Mouse (Mus musculus): ENCODE data around the gene Osmr.

Gene Osmr

DNA sequence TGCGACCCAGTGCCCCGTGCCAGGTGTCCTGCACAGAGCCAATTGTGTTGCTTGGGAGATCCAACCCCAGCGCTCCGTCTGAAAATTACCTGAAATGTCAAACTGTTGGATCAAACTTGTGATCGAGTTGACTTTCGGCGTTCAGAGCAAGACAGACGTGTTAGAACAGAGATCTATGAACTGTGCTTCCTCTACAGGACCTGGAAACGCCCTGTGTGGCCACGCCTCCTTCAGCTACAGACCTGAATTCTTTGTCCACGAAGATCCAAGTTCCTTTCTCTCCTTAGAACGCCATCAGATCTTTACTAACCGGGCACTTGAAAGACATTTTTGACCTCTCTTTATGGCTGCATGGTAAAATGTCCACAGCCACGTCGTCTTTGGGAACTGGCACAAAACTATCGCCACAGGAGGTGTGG is at the start of gene Osmr:
Gene Osmr, minus strand, starts transcription at position 369 of the 419 bp plus-strand sequence.
- DNase-seq = no peak

DNA sequence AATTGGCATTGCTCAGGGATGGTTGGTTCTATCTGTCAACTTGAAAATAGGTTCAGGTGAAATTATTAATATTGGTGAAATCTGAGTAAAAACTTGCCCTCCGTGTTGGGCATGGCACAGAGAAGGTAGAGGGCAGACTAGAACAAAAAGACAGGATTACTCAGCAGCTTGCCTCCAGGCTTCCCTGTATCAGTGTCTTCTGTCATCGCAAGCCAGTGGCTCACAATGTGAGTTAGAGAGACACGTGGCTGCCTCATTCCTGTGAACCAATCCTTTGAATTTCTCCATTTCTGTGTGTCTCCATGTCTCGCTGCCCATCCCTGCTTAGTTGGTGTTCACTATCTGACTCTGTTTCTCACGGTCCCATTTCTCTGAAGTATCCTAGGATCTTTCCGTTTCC is 44.6 kb upstream of the Osmr start:
- DNase-seq = no peak

DNA sequence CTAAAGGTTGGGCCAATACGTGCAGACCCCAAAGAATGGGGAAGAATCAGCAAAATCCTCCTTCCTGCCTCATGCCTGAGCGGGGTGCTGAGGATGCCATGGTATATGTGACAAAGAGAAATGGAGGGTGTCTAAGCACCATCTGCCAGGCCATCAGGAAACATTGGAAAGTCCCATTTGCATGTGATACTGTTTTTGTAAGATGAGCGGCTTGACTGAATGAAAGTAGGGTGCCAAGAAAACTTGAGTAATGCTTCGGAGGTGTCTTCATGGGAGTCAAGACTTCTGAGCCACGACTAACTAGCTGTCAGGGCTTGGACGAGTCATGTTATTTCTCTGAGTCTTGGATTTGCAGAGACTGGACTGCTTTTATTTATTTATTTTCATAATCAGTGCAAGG is 39.4 kb upstream of the Osmr start:
- DNase-seq = no peak

DNA sequence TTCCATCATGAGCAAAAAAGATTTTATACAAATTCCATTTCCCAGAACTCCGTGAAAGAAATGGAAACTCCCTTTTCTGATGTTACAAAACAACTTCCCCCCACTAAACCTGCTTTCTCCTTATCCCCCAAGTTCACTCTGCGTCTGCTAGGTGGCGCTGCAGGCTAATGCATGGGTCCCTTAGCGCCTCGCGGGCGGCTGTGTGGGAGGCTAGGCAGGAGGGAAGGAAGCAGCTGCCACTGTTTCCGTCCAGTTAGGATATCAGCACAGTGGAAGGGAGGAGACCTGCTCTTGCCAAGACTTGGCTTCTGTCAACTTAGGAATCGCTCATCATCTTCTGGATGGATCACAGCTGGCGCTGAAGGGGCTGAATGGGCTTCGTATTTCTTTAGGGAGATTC is 34.9 kb upstream of the Osmr start:
- DNase-seq = peak; percentile 66

DNA sequence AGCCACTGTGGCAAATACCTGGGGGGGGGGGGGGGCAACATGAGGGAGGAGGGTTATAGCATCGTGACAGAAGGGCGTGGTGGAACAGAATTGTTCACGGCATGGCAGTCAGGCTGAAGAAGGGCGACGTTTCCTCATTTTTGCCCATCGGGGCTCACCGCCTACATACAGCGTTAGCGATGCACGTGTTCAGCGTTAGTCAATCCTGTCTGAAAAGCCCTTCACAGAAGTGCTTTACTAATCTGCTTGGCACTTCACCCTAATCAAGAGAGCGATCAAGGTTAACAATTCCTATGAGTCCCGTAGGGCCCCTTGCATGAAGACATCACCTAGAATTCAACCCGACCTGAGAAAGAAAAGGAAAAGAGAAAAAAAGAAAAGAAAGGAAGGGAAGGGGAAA is 34.3 kb upstream of the Osmr start:
- no peak for DNase-seq

DNA sequence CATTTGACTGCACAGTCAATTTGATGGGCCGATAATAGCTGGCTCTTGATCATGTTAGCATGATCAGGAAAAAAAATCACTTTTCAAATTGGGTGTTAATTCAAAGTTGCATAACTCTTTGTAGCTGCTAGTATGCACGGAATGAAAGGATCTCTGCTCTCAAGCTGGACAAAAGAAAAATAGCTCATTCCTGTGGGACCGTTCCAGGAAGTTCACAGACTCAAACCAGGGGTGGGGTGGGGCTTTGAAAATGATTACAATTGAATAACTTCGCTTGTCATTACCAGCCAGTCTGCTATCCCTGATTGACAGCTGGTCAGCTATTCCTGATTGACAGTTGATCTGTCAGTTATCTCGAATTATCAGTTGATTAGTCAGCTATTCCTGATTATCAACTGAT is 33.8 kb upstream of the Osmr start:
- DNase-seq = no peak

DNA sequence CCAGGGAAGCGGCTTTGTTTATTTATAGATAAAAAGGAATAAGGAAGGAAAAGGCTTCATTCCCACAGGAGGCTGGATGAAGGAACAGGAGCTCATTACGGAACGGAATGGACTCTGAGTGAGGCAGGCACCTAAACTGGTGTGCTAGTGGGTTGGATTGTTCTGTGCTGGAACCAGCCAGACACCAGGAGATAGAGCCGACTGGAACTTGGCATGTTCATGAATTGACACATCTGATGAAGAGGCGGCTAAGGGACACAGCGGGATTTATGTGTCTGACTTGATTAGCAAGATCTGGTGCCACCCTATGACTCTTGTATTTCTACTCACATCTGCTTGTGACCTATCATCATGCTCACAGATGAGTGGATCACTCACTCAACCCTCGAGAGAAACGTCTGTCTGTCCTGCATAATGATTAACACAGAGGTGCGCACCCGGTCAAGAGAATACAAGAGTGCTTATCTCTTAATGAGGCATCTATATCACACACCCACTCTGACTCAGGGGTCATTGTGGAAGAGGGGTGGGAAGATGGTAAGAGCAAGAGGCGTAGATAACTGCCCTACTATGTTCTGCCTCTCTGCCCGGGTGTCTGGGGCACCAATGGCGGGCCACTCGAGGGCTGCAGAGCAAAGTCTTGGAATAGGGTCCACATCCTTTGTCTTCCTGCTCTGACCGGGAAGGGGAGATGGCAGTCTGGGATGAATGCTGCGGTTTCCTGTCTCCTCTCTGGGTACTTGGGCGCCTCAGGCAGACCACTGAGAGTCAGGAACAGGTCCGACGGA is 31.7 kb upstream of the Osmr start:
- no peak for DNase-seq

DNA sequence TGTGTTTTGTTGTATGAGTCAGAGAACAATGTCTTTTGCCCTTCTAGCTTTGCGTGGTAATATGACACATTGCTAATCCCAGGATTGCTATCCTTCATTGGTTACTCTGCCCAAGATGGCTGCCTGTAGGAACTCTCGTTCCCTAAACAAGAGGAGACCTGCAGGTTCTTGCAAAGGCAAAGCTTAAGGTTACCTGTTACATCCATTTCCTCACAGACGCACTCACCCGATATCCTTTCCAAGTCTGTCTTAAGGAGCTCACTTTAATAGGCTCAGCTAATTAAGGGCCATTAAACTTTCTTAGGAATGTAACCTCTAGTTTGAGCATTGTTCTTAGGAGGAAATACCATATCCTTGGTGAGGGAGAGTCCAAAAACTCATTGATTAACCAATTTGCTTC is 31.0 kb upstream of the Osmr start:
- DNase-seq = no peak

DNA sequence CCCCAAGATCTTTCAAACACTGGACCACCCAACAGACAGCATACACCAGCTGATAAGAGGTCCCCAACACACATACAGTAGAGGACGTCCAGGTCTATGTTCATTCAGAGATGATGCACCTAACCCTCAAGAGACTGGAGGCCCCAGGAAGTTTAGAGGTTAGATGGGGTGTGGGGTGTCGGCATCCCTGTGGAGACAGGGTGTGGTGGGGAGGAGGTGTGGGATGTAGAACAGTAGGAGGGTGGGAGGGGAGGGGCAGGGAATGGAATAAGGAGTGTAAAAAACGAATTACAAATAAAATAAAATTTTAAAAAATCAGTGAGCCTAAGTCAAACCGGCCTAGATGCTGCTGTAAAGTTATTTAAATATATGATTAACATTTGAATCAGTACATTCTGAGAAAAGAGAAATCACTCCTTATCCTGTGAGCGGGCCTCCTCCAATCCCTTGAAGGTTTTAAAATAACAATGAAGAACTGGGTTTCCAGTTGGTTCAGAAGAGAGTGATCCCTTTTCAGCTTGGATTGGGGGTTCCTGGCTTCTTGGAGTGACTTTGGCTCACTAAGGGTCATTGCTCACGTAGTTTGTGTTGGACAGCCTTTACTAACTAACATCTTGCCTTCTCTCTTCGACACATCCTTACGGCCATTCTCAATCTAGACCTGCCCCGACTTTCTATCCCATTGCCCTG is 28.7 kb upstream of the Osmr start:
- no peak for DNase-seq

DNA sequence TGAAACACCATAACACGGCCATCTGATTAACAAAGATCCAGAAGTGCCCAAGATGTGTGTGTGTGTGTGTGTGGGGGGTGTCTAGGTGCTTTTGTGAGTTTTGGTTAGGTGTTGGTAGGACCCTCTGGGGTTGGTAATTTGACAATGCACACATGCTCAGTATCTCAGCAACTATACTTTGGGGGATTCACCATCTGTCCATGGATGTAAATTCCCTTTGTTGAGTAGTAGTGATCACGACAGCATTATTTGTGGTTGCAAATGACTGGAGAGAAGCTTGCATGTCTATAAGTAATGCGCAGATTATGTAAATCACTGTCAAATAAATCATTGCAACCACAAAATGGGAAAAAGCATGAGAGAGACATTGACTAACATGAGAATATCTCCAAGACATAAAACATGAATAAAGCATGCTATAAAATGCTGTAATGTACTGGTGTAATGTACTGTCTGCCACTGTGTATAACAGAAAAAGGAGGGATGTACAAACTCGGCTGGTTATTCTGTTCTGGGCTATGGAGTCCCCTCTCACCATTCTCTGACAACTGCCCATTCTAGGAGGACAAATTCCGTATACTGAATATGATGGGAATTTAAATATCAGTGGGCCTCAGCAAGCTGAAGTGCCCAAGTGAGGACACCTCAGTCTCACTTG is 27.3 kb upstream of the Osmr start:
- no peak for DNase-seq

DNA sequence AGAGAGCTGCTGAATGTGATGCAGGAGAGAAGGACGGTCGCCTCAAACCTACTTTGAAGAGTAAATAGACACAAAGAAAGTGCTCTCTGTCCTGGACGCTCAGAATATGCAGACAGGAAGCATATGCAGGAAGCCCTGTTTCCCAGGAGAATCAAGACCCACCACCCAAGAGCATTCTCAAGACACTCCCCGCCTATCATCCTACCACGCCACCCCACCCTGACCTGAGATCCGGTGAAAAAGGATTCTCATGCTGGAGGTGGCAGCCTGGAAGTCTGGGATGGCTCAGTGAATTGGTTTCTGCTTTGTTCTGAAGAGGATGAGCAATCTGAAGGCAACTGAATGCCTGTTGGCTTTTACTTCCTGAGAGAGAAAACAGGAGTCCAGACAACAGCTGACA is 26.5 kb upstream of the Osmr start:
- DNase-seq = no peak

DNA sequence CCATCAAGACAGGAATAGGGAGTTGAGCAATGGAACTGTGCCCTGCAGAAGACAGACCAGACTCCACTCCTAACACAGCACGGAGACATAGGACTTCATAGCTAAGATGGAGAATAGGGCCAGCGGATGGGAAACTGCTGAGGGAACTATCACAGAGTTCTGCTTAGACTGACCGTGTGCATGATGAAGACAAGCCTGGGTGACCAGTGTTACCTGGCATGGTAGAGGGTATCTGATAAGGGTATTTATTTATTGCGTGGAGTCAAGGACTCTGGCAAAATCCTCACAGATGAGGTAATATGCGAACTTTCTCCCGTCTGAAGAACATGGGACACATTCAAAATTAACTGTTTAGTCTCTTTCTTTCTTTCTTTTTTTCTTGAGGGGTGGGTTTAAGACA is 9.5 kb upstream of the Osmr start:
- DNase-seq = no peak

DNA sequence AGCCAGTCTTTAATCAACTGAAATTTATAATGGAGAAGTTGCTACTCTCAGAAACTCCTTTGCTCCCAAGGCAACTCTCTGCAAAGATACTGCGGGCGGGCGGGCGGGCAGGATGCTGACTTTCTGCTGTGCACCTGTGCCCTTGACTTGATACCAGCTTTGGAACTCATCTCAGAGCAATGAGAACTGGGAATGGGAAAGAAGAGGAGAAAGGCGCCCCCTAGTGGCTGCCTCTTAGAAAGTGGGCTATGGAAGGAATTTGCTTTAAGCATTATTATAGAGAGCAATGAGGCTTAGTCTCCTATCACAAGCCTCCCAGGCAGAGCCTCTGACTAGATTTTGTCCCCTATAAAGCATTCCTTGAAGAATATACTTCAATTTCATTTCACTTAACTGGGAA is 9.0 kb upstream of the Osmr start:
- DNase-seq = peak; percentile 12

DNA sequence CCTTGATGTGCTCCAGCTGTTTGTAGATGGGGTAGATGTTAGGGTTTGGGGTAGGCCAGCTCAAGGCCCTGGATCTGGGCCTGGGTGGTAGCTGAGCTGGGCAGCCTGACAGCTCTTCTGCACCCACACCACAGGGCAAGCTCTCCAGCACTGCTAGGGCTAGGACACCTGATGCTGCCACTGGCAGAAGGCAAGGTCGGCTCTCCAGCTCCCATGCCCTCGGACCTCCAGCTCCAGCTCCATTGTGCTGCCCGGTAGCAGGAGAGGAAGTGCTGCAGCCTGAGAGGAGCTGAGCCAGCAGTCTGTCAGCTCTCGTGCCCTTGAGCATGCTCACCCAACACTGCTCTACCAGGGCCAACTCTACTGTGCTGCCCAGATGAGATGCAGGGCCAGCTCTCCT is 8.3 kb upstream of the Osmr start:
- DNase-seq = no peak

DNA sequence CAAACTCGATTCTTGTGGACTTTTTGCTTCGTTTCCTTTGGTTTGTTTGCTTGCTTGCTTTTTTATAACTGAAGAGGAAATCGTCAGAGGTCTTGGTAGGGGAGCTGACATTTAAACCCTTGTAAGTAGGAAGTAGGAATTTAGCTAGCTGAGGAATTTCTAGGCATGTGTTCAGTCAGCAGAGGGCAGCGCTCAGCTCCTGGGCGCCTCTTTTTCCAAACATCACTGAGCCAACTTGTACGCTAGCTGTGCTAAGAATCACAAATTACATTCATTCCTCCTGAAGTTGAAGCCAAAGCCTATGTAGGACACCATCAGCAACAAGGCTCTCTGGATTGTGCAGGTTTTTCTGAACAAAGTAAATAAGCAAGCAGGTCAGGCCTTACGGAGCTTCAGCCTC is 7.4 kb upstream of the Osmr start:
- no peak for DNase-seq

DNA sequence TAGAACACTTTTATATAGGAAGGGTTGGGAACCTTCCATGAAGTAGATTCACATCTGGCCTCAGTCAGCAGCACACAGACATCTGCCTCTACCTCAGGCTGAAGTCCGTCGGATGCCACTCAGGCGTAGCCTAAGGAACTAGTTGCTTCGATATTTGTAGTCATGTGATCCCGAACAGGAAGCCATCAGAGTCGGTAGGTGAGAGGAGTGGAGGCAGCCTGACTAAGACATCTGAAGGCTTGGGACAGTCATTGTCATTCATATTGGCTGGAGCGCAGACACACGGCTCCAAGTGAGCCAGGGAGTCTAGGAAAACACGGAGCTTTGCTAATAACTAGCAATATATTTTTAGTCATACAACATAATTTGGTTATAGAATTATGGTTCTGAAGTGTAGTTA is 6.4 kb upstream of the Osmr start:
- DNase-seq = no peak

DNA sequence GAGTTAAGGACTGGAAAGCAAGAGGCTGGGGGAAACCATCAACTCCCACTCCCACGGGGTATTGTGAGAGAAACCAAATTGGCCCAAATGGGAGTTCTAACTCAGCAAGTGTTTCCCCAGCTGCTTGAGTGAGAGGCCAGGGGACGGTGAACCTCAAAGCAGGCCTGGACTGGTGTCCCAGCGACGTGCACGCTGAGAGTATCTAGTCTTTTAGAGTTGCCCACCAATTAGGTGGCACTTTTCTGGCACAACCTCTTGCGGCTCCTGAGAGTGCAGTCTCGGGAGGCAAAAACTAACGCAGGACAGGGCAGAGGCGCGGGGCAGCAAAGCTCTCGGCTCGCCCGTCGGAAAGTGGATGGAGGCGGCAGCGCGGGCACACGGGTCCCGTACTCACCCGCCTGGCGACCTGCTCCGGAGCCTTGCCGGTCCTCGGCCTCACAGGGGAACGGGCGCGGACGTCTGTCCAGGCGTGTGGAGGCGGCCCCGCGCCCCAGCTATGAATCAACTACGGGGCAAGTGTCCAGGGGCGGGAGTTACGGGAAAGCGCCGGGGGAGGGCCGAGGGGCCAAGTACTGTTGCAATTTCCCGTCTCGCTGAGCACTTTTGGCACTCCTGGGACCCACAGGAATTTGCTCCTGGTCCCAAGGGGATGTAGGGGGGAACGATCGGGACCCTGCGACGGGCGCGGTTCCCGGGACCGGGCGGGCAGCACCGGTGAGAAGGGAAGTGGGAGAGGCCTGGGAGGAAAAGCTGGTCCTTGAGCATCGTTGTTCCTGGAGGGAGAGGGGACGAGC is 765 bp downstream of the Osmr start:
- DNase-seq = no peak

DNA sequence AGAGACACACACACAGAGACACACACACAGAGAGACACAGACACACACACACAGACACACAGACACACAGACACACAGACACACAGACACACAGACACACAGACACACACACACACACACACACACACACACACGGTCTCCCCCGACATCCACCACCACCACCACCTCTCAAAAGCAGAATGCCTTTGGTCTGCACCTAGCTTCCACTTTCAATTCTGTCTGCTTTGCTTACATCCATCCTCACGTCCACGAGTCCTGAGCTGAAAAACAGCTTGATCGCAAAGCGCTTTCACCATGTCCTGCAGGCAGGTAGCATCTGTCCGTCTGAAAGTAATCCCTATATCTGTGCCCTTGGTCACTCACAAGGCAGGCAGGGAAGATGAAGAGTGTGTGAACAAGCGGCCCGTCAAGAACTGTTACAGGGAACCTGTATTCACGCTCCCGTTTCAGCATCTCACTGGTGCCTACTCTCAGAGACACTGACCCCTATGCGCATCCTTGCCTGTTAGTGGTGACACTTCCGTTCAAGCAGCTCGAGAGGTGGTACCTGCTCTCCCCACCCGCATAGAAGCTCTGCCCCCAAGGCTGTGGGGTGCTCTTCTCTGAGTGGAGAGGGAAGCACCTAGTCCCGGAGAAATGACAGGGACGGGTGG is 1.5 kb downstream of the Osmr start:
- no peak for DNase-seq

DNA sequence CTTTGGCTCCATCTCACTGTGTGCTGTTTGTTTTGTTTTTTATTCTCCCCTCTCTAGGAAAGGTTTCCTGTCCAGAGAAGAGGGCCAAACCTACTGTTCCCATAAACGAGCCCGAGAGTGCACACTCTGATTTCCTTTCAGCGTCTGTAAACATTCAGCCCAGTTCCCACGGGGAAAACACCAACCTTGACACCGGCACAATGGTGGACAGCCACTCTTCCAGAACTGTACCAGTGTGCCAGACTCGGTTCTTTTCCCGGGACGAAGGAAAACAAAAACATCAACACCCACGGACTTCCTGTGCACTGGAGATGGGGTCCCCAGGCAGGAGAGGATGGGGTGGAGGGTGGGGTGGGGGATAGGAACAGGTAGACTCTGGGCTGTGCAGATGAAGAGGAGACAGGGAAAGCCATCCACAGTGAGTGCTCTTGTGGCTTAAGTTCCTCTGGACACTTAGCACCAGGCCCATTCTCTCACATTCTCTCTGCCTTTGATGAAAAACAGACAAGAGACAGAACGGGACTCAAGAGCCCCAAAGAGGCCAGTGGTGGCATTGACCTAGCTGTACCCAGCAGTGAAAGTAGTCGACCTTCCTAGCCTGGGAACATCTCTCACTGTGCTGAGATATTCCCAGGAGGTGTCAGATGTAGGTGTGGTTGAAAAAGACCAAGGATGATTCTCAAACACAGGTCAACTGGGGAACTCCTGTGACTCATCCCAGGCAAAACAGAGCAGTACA is 3.0 kb downstream of the Osmr start:
- no peak for DNase-seq

DNA sequence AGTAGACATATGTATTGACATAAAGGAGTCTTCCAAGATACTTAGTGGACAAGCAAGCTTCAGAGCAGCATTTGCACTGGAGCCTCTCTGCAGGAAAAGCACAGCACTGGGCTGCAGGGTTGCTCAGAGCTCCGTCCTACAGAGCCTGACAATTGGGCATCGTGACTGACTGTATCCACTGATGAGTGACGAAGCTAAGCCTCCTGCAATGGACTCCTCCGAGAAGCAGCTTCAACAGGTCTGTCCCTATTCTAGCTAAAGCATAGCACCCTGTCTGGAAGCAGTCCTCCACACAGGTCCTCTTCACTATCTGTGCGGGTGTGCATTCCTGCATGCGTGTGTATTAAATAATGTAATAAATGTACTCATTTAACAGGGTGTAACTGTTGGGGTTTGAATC is 7.9 kb downstream of the Osmr start:
- DNase-seq = no peak

DNA sequence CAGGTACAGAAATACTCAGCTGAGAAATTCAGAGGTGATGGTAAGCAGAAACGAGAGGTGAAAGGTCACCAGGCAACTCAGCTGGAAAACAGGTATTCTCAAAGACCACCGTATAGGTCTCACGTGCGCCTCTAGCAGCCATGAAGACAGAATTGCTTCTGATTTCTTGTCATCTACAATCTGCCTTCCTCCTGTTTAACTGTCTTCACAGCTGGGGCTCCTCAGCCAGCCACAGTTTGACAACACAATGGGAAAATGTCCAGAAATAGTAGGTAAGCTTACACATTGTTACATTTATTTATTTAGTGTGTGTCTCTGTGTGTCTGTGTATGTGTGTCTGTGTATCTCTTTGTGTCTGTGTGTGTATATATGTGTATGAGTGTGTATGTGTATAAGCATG is 12.6 kb downstream of the Osmr start:
- no peak for DNase-seq

DNA sequence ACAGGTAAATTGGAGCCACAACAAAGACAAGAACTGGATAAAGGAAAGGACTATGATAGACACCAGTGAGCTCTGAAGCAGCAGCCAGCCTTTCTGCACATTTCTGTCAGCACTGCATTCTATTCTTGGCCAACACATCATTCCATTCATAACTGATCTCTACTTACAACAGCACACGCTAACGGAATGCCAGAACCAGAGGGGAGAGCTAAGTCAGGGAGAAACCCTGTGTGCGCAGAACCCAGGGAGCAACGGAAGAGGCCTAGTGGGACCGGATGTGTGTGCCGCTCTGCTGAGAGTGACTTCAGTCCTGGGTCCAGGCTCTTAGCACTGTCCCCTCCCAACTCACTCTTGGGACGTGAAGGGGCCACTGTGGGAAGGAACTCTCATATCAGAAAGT is 13.2 kb downstream of the Osmr start:
- no peak for DNase-seq

Measured in cerebellum, adult 11-12 months (tissue).